Mouse (Mus musculus): Measurements from ENCODE around the gene Slc1a4.

- TF ChIP-seq GATA1 (IDR thresholded peaks at IDR 0.05; ENCODE audit: low read length) (no peak), TAL1 (IDR thresholded peaks at IDR 0.05; ENCODE audit: low read length) (no peak)
These were observed 9.1 kb upstream of the Slc1a4 start for GRCm38 (mm10) chr11:20341598-20341997.
